Mouse (Mus musculus): ENCODE measurements around the gene Cacna1c.

GRCm38 (mm10) chr6:118845180-118845579 is 351.0 kb downstream of the Cacna1c start:
- no peak for TF ChIP-seq POLR2A (IDR thresholded peaks at IDR 0.05; ENCODE audit: insufficient read length, low read depth)
- TF ChIP-seq MAX (IDR thresholded peaks at IDR 0.05; ENCODE audit: low read depth): no peak
- TF ChIP-seq SRF (IDR thresholded peaks at IDR 0.05; ENCODE audit: control insufficient read depth, insufficient read length, low read depth): no peak
- TF ChIP-seq E2F4 (IDR thresholded peaks at IDR 0.05; ENCODE audit: insufficient read depth): no peak
- TF ChIP-seq MYOG (IDR thresholded peaks at IDR 0.05; ENCODE audit: control insufficient read depth in 1 of 3, insufficient read depth in 1 of 3, insufficient read length in 2 of 3, low read depth in 2 of 3): no peak

Measured in myocyte (in vitro differentiated cells).